Mouse (Mus musculus) lung, postnatal 10 days (tissue): ENCODE measurements around the gene Bsg.
A peak's percentile ranks its signal among the peaks of the same experiment; 100 is the strongest.
"Not testable (repeated sequence)": the region's sequence is repeated elsewhere in the genome, so short reads cannot be mapped to it uniquely, and the experiment has no call there.

Experiments
- DNase-seq: peaks from one replicate; pipeline ENCODE4 v3.0.0; 2021

Gene Bsg

GRCm38 (mm10) chr10:79682916-79683582 lies 21.2 kb upstream of the Bsg start:
- peak; percentile 80 for DNase-seq

- DNase-seq, result no peak
Observed at GRCm38 (mm10) chr10:79683726-79684640, 20.3 kb upstream of the Bsg start.

DNA sequence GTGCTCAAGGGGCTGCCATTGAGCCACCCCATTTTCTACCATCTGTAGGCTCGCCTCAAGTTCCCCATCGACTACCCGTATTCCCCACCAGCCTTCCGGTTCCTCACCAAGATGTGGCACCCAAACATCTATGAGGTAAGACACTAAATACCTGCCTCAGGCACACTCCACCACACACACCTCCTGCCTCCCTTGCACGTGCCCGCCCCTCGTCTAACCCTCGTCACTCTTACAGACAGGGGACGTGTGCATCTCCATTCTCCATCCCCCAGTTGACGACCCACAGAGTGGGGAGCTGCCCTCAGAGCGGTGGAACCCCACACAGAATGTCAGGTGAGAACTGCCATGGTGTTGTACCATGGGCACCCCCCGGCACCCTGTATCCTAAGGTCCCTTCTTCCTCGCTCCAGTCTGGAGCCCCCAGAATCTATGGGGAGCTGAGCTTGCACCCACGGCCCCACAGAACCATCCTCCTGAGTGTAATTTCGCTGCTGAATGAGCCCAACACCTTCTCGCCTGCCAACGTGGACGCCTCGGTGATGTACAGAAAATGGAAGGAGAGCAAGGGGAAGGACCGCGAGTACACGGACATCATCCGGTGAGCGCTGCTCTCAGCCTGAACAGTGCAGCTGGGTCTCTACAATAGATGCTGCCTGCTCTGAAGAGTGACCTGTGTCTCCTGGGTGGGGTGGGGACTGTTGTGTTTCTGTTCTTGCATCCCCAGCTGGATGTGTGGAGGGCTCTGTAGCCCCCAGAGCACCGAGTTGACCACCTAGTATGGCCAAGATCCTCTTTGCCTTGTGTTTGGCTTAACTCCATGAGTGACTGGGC lies 19.3 kb upstream of the Bsg start:
- no peak for DNase-seq

GRCm38 (mm10) chr10:79686219-79686618 lies 18.1 kb upstream of the Bsg start:
- no peak for DNase-seq

- no peak for DNase-seq
Observed at GRCm38 (mm10) chr10:79686691-79687090, 17.6 kb upstream of the Bsg start.

DNA sequence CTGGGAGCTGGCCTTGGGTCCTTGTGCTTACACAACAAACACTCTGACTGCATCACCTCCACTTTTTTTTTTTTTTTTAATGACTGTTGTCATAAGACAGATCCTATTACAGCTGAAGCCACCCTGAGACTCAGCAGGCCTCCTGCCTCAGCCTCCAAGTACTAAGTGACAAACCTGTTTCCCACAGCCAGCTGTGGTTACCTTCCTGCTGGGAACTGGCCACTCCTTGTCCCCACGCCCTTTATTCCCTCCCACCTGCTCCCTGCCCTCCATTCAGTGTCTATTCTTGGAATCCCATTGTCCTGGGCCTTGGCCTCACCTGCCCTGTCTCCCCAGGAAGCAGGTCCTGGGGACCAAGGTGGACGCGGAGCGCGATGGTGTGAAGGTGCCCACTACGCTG lies 16.8 kb upstream of the Bsg start:
- DNase-seq, result no peak

DNA sequence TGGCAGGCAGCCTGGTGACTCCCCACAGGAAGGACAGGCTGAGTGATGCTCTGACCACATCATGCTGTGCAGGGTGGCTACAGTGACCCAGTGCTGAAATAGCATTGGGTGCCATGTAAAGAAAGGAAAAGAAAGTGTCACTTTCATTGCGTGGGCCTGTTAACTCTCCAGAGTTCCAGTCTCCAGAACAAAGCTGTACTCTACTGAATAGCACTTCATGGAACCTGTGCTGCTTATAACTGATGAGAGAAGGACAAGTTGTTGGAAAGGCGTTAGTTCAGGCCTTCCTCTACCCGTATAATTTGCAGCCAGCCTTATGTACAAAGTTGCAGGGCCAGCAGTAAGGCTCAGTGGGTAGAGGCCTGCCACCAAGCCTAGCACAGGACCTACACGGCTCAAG lies 15.6 kb upstream of the Bsg start, which contains the start of gene Gzmm:
Gzmm (plus strand) TSS at position 301 of the 400 bp plus-strand sequence.
- DNase-seq, result no peak

- no peak for DNase-seq
Observed at GRCm38 (mm10) chr10:79689178-79689577, 15.1 kb upstream of the Bsg start.

- no peak for DNase-seq
Observed at GRCm38 (mm10) chr10:79691986-79692548, 12.2 kb upstream of the Bsg start.

DNA sequence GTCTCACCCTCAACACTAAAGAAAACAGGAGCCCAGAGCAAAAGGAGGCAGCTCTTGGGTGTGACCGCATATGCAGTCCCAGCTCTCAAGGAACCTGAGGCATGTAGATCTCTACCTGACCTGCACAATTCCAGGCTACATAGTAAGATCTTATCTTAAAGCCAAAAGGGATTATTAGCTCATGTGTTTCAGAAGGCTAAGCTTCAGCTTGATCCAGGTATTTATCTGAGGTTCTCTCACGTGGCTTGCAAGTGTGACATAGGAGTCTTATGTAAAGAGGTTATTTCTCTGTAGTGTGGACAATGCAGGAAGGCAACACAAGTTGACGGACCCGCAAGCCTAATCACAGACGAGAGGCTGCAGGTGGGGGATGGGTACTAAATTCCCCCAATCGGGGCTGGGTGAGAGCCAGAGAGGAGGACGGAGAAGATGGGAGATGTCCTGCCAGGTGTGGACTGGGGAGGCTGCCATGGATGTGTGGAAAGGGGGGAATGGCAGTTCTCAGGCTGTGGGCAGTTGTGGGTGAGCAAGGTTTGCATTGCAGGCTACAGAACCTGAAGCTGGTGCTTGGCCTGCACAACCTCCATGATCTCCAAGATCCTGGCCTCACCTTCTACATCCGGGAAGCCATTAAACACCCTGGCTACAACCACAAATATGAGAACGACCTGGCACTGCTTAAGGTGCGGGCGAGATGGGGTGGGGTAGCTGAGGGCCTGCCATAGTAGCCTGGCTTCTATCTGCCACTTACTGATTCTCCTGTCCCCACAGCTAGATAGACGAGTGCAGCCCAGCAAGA lies 10.5 kb upstream of the Bsg start:
- DNase-seq, result no peak

- DNase-seq, result no peak
Observed at GRCm38 (mm10) chr10:79694379-79694655, 10.0 kb upstream of the Bsg start.

DNA sequence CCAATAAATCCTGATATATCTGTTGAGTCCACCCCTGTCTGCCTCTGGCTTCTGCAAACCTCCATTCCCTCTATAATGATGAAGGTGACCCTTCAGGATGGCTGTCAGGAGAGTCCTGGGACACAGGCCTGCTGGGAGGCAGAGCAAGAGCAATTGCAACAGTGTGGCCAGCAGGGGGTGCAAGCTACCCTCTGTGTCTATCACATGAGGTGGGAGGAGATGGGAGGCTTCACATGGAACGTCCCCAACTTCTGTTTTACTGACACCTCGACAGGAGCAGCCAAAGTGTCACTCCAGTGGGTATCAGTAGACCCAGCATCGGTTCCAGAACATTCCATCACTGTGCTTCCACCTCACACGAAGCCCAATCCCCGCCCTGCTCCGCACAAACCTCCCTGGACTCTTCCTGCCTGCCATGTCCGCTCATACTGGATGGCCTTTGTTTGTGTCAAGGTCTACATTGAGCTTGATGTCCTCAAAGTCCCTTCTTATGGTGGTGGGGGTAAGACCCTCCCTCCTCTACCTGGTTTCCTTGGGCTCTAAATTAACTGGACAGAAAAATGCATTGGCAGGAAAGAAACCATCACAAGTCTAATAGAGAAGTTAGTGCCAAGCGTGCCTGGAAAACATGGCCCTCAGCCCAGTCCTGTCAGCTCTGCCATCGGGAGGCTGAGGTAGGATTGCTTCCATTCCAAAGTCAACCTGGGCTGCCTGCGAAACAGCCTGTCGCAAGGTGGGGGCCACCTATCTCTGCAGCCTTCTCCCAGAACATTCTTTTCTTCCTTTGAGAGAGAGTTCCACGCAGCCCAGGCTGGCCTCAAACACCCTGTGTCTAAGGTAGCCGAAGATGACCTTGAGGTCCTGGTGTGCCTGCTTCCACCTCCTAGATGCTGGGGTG lies 8.8 kb upstream of the Bsg start:
- DNase-seq, result peak; percentile 90

DNA sequence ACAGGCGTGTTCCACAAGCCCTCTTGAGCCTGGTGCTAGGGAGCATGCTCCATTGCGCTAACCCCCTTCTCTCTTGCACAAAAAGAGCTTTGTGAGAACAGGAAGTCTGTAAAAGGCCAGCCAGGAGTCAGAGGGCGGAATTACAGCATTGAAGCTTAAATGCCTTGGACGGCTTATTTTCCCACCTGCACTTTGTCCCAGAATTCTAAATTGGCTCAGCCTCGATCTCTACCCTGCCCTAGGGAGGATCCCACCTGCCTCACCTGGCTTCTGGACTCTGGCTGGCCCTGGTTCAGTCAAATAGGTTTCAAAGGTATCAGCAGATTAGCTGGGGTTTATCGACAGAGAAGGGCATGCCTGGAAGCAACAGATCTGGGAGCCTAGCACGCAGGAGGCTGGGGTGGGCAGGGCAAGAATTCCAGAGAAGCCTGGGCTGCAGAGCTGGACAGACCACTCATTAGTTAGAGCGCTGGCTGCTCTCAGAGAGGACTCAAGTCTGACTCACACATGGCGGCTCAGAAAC lies 8.1 kb upstream of the Bsg start:
- peak; percentile 52 for DNase-seq

DNA sequence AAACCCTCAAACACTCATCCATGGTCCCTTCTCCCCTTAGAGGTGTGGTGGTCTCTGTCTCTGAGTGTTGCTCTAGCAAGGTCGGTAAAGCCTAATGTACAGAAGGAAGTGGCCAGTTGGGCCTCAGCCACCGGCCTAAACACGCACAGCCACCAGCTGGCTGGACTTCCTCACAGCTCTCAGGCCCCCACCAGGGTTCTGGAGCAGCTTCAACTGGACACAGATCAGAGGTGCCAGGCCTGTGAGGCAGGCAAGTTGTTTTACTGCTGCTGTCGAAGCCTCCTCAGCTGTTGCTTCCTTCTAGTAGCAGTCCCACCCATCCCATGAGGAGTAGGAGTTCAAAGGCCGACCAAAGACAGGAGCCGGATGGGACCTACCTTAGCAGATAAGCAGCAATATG lies 6.4 kb upstream of the Bsg start:
- DNase-seq, result peak; percentile 71

DNA sequence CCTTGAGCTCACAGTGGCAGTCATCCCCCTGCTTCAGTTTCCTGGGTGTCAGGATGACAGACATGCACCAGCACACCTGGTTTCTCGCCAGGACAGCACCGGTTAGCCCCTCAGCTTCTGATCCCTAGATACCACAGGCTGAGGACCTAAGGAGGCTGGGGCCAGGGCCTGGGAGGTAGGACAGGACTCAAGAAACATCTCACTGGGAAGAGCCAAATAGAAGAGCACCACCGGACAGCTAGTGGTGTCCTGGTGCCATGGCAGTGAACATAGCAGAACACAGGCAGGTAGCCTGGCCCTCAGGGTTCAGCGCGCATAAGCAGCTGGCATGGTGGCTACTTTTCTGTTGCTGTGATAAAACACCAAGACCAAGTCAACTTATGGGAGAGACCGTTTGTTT lies 5.8 kb upstream of the Bsg start:
- no peak for DNase-seq

DNA sequence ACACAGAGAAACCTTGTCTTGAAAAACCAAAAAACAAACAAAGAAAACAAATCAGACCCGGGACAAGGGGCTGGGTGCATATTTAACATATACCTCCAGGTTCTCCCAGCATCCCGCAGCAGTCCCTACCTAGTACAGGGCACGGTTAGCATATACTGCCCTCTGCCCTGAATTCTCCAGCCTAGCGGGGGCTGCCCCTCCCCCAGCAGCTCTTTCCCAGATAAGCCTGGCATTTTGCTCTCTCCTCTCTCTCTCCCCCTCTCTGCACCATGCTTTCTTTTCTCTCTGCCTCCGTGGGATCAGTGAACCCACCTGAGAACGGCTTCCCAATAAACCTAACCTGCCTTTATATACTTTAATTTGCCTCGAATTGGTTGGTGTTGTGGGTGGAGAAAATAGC lies 3.6 kb upstream of the Bsg start:
- no peak for DNase-seq

DNA sequence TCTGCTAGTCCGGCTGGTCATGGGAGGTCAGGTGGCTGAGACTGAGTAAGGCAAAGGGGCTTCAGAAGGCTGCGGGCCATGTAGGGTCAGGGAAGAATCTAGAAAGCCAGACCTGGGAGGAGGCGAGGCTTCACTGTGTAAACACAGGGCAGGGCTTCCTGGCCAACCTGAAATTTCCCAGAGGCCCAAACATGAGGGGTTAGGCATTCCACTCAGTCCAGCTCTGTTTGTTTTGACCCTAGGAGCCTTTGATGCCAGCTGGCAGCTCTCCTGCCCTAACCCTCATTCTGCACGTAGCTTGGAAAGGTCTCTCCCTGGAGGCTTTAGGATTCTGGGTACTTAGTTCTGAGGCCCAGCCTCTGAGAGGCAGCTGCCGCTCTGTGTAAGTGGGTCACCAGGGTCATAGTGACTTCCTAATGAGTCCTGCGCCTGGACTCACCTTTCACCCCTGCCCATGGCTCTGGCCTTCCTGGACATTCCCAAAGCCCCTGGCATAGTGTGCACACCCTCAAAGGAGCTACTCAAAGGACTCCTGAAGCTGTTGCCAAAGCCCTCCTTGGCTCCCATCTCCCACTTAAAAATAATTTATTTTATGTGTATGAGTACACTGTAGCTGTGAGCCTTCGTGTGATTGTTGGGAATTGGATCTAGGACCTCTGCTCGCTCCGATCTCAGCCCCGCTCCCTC lies 2.7 kb upstream of the Bsg start:
- peak; percentile 81 for DNase-seq

DNA sequence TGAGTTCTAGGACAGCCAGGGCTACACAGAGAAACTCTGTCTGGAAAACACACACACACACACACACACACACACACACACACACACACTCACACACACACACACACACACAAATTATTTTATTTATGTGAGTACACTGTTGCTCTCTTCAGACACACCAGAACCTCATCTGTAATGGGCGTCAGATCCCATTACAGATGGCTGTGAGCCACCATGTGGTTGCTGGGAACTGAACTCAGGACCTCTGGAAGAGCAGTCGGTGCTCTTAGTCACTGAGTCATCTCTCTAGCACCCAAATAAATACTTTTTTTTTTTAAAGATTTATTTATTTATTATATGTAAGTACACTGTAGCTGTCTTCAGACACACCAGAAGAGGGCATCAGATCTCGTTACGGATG lies 1.3 kb upstream of the Bsg start:
- not testable (repeated sequence) for DNase-seq

- no peak for DNase-seq
Observed at GRCm38 (mm10) chr10:79703541-79703940, 750 bp upstream of the Bsg start.

DNA sequence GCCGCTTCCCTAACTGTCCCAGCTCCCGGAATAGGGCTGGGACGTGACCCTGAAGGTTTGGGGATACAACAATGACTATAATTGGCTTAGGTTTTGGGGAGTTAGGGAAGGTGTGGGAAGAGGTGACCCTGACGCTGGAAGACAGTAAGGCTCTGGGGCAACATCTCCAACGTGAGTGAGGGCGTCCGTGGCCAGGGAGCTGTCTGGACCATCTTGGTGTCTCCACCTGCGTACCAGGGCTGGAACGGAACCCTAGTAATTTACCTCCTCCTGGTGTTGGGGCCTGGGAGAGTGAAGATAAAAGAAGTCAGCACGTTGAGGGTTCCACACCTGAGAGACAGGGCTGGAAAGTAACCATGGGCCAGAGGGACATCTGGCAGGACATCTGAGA lies 674 bp downstream of the Bsg start:
- DNase-seq, result no peak
